Mouse (Mus musculus) heart, embryonic 11.5 days (tissue): Measurements from ENCODE around the gene Hint1. TPM values are rescaled to one million over a fixed set of nuclear protein-coding genes. Genes with fewer than 3 reads are reported as not detected.

Source experiments
- ATAC-seq: fragments of 200-750 bp; cut with Nextera tagmentation; replicated peaks from 2 replicates; pipeline ENCODE4 v1.8.0; 2017; ENCODE audit warnings: moderate library complexity; ENCODE audit not compliant: insufficient number of reproducible peaks, low FRiP score, low TSS enrichment
- H3K27ac ChIP-seq: fragments of 300-500 bp; sonication (generic); 2 replicates; pipeline ENCODE4 v1.5.1; 2014; ENCODE audit warnings: mild to moderate bottlenecking, low read depth, low read length
- H3K27me3 ChIP-seq: fragments of 300-500 bp; sonication (generic); 2 replicates; pipeline ENCODE4 v1.6.1; 2014; ENCODE audit warnings: mild to moderate bottlenecking, low read length, mixed read lengths; ENCODE audit not compliant: control insufficient read depth, insufficient read depth
- H3K36me3 ChIP-seq: fragments of 300-500 bp; sonication (generic); 2 replicates; pipeline ENCODE4 v1.6.1; 2014; ENCODE audit warnings: mild to moderate bottlenecking, low read length, moderate library complexity, mixed read lengths; ENCODE audit not compliant: control insufficient read depth, insufficient read depth
- H3K4me1 ChIP-seq: fragments of 300-500 bp; sonication (generic); 2 replicates; pipeline ENCODE4 v1.6.1; 2014; ENCODE audit warnings: low read length; ENCODE audit not compliant: control insufficient read depth, insufficient read depth
- H3K4me2 ChIP-seq: fragments of 300-500 bp; sonication (generic); 2 replicates; pipeline ENCODE4 v1.6.1; 2014; ENCODE audit warnings: mild to moderate bottlenecking, moderate library complexity
- H3K4me3 ChIP-seq: fragments of 300-500 bp; sonication (generic); 2 replicates; pipeline ENCODE4 v1.5.1; 2014; ENCODE audit warnings: low read depth, low read length
- H3K9ac ChIP-seq: fragments of 300-500 bp; sonication (generic); 2 replicates; pipeline ENCODE4 v1.6.1; 2014; ENCODE audit warnings: mild to moderate bottlenecking, low read depth, low read length, moderate library complexity
- H3K9me3 ChIP-seq: fragments of 300-500 bp; sonication (generic); replicated peaks from 2 replicates; pipeline ENCODE4 v1.6.1; 2016; ENCODE audit warnings: low read length; ENCODE audit not compliant: control insufficient read depth
- WGBS: fragments of 180-500 bp; shearing (Covaris S2); extraction: QIAGEN DNeasy Blood & Tissue Kit; methylation state at CpG from one replicate; pipeline ENCODE4 v1.1.7; 2014; ENCODE audit not compliant: insufficient replicate concordance; 5-methylcytosine and 5-hydroxymethylcytosine counted together
- polyA plus RNA-seq: library from polyadenylated mRNA; unstranded; fragments of >200 nt; fragmentation: Nextera tagmentation; extraction: Ambion mirVana; gene quantifications from 2 replicates; pipeline ENCODE4 v1.2.1, GENCODE M21; 2014

The Hint1 gene
- polyA plus RNA-seq, 1 experiment from 2014 or later, result 632 TPM

DNA sequence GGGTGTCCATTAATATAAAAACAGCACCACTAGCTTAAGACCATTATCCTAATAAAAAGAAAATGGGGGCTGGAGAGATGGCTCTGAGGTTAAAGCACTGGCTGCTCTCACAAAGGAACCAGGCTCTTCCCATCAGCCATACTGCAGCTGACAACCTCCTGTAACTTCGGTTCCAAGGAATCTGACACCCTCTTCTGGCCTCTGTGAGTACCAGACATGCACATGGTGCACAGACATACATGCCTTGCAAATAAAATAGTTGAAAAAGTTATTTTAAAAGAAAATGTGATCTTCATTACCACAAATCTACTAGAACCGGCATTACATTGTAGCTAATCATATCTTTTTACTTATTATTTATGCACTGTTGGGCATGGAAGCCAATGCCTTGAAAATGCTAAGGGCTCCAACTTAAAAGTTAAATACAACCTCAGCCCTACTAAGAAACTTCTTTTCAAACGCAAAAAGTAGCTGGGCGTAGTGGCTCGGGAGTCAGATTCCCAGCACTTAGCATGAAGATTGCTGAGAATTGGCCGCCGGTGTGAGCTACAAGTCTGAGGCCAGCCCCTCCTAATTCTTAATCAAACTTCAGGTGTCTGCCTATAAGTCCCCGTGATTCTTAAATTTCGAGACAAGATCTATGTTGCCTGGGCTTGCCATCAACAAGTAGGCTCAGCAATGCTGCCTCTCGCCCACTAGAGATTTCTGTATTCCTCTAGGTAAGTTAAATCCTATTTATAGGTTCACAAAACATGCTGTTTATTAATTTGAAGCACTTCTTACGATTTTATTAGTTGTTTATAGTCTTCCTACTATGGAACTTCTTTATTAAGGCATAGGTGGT is 6.6 kb upstream of the Hint1 start:
- no peaks in the 10 kb centered on the region for H3K27me3 ChIP-seq
- H3K27ac ChIP-seq, result no peak overlapping the region
- peak overlapping the region; percentile 84 for H3K4me2 ChIP-seq
- H3K4me1 ChIP-seq, result peaks cover 2% of the 10 kb centered on the region; the same call in 1 of the 2 replicates
- H3K36me3 ChIP-seq, result no peaks in the 10 kb centered on the region
- peak overlapping the region; percentile 81 for H3K9ac ChIP-seq
- no peak for ATAC-seq
- no peaks in the 10 kb centered on the region for H3K9me3 ChIP-seq
- H3K4me3 ChIP-seq, result peak overlapping the region; percentile 76
- 28% methylated on average over 11 of the region's 11 CpGs for WGBS

DNA sequence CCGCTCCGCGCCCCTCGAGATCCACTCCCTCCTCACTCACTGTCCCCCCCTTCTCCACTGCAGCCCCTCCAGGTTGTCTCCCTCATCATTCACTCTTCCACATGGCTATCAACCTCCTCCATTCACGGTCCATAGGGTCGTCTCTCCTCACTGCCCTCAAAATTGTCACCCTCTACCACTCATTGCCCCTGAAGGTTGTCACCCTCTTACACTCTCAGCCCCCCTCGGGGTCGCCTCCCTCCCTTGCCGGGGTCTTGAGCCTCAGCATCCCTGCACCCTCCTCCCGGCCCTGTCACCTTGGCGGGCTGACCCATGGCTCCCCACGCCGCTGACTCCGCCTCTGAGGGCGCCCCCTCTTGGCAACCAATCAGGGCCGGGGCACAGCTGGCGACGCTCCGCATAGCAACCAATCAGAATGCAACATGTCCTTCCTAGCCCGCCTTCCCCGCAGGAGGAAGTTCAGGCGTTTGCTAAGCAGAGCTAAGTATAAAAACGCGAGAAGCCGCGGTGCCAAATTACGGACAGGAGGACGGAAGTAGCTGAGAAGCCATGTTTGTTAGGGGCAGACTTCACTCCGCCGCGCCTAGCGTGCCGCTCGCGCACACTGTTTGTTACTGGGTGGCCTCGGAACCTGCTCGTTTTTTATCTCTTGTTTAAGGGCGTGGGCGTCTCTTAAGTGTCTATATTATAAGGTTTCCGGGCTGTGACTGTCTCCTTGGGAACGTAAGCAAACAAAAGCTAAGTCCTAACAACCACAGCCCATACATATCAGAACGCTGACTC is 5.7 kb upstream of the Hint1 start, which contains the start of gene Lyrm7:
Gene Lyrm7 (minus strand): TSS at position 661 of the 783 bp plus-strand sequence.
- Histone ChIP-seq H3K27me3 (no peaks in the 10 kb centered on the region), H3K4me1 (peaks cover 2% of the 10 kb centered on the region; the same call in 1 of the 2 replicates), H3K4me3 (peak within 1 kb of the TSS; percentile 76), H3K9ac (peak within 1 kb of the TSS; percentile 81), H3K36me3 (no peaks in the 10 kb centered on the region), H3K27ac (peak within 1 kb of the TSS; percentile 95), H3K9me3 (no peaks in the 10 kb centered on the region), H3K4me2 (peak within 1 kb of the TSS; percentile 84)
- under 1% methylated on average over 42 of the region's 42 CpGs for WGBS
- peak; percentile 94 for ATAC-seq

DNA sequence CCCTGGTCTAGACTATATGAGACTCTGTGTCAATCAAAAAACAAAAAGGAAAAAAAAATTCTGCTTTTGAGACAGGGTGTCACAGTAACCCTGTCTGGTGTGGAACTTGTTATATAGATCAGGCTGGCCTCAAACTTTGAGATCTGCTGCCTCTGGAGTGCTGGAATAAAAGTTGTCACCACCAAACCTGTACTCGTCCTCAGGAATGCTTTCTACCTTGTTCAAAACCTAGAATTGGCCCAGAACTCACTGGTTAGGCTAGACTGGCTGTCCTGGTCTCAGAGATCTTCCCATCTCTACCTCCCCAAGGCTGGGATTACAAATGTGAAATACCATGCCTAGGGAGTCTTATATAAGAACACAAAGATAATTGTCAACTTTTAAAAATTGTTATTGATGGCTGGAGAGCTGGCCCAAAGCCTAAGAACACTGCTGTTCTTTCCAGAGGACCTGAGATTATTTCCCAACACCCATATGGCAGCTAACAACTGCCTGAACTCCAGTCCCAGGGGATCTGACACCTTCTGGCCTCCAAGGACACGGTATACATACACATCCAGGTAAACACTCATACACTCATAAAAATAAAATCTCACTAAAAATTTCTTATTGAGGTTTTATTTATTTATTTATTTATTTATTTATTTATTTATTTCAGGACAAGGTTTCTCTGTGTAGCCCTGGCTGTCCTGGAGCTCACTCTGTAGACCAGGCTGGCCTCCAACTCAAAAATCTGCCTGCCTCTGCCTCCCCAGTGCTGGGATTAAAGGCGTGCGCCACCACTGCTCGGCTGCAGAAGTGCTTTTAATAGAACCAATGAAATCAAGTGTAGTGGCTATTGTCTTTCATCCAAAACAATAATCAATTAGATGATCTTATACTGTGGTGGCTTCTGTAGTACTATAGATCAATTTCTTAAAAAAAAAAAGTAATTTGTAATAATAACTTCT is 4.4 kb upstream of the Hint1 start:
- ATAC-seq, result no peak
- no peaks in the 10 kb centered on the region for H3K36me3 ChIP-seq
- 88% methylated on average over 5 of the region's 5 CpGs for WGBS
- peak overlapping the region; percentile 84 for H3K4me2 ChIP-seq
- peak overlapping the region; percentile 76 for H3K4me3 ChIP-seq
- no peaks in the 10 kb centered on the region for H3K9me3 ChIP-seq
- H3K4me1 ChIP-seq, result peaks cover 2% of the 10 kb centered on the region; the same call in 1 of the 2 replicates
- H3K27ac ChIP-seq, result peak overlapping the region; percentile 95
- no peak overlapping the region for H3K9ac ChIP-seq
- H3K27me3 ChIP-seq, result no peaks in the 10 kb centered on the region

DNA sequence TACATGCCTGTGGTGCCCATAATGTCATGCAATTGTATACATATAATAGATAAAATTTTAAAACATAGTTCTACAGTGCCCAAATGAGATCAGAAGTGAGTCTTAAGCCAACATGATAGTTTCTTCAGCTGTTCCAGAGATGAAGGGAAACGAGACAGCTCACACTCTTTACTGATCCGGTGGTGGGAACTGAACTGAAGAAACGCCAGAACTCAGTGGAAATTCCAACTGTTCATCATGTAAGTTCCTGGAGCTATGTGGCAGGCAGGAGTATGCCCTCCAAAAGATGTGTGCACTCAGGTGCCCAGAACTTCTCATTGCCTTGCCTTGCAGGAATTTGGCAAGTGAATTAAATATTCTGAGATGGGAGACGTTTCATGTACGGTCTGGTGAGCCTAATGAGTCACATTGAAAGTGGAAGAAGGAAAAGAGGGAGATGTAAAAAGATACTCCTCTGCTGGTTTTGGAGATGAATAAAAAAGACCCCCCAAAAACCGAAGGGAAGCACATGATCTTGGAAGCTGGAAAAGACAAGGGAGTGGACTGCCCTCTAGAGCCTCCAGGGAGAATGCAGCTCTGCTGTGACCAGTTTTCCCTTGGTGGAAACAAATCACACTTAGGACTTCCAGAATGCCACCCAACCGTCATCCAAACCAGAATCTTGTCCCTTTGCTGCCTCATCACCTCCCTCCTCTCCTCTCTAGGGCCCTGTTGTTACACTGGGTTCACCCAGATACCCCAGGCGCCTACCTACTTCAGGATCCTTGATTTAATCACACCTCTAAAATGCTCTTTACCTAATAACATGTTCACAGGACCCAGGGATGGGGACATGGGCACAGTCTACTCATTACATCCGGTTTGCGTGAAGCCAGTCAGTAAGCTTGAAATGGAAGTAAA is 3.3 kb upstream of the Hint1 start:
- no peak overlapping the region for H3K27ac ChIP-seq
- no peak overlapping the region for H3K4me3 ChIP-seq
- H3K36me3 ChIP-seq, result no peaks in the 10 kb centered on the region
- WGBS, result 46% methylated on average over 10 of the region's 10 CpGs
- ATAC-seq, result no peak
- no peaks in the 10 kb centered on the region for H3K9me3 ChIP-seq
- no peaks in the 10 kb centered on the region for H3K27me3 ChIP-seq
- H3K4me1 ChIP-seq, result peaks cover 6% of the 10 kb centered on the region
- H3K9ac ChIP-seq, result no peak overlapping the region
- H3K4me2 ChIP-seq, result no peak overlapping the region

DNA sequence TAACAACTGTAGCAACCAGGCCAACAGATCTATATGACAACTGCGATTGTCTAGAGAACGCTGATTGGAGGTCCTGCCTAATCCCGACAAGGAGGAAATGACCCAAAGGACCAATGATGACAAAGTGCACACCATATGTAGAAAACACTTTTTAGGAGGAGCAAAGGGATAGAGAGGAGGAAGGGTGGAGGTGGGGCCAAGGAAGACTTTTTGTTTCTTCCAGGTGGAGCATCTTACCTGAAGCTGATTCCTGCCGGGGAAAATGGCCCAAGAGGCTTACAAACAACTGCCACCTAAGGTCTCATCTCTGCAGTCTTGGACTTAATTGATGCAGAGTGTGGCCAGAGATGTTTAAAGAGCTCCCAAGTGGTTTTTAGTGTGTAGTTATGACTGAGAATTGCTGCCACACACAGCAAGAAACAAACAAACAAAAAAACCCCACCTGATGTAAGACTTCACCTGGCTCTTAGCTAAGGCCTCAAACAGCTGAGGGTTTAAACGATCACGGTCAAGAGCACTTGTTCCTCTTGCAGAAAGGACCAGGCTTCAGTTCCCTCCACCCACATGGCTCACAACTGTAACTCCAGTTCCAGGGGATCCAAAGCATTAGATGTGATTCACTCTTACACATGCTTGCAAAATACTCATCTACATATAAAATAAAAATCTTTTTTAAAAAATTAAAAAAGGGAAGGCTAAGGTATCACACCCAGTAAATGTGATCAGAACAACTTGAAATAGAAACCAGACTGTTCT is 675 bp upstream of the Hint1 start:
- Histone ChIP-seq H3K4me1 (peaks cover 13% of the 10 kb centered on the region), H3K9ac (peak overlapping the region; percentile 98), H3K36me3 (peaks cover 3% of the 10 kb centered on the region), H3K4me3 (peak overlapping the region; percentile 88), H3K27me3 (no peaks in the 10 kb centered on the region), H3K4me2 (peak overlapping the region; percentile 64), H3K27ac (peak overlapping the region; percentile 94), H3K9me3 (no peaks in the 10 kb centered on the region)
- 71% methylated on average over 6 of the region's 6 CpGs for WGBS
- no peak for ATAC-seq

DNA sequence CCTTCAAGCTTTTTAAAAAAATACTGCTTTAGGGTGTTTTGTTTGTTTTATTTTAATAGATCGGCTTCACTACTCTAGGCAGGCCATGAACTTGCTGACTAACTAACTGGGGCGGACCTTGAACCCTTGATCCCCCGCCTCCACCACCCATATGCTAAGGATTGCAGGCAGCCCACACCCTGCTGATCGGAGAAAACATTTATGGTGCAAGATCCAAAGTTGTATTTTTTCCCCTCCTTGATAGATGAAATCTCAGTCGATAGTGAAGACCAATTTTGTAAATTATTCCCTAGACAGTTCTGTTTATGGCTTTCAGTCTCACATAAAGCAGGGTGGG is 834 bp downstream of the Hint1 start:
- Histone ChIP-seq H3K9ac (peak overlapping the region; percentile 98), H3K9me3 (no peaks in the 10 kb centered on the region), H3K27ac (peak overlapping the region; percentile 94), H3K4me2 (peak overlapping the region; percentile 64), H3K36me3 (peaks cover 13% of the 10 kb centered on the region), H3K4me1 (peaks cover 11% of the 10 kb centered on the region), H3K4me3 (peak overlapping the region; percentile 88), H3K27me3 (no peaks in the 10 kb centered on the region)
- no peak for ATAC-seq
- WGBS, result 2% methylated on average over 5 of the region's 5 CpGs

DNA sequence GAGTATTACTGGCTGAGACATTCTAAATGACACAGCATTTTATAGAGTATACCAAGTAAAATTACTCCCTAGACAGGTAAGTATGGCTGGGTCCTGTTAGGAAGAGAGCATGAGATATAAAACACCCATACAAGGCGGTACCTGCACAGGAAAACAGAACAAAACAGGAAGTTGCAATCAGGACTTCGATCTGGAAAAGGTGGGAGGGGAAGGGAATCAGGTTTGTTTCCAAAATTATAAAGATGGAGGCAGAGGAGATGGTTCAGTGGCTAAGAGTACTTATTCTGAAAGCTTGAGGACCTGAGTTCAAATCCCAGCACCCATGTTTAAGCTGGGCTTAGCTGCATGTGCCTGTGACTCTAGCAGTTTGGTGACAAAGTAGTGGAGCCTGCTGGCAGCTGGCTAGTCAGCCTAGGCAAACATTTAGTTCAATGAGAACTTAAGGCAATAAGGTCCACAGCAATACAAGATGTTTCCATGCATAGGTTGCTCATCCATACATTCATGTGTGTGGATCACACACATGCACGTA is 1.8 kb downstream of the Hint1 start:
- peak overlapping the region; percentile 64 for H3K4me2 ChIP-seq
- H3K27me3 ChIP-seq, result no peaks in the 10 kb centered on the region
- no peak for ATAC-seq
- H3K9me3 ChIP-seq, result no peaks in the 10 kb centered on the region
- H3K36me3 ChIP-seq, result peaks cover 16% of the 10 kb centered on the region
- H3K27ac ChIP-seq, result no peak overlapping the region
- H3K4me3 ChIP-seq, result peak overlapping the region; percentile 88; the same call in 1 of the 2 replicates
- H3K9ac ChIP-seq, result no peak overlapping the region
- peaks cover 11% of the 10 kb centered on the region for H3K4me1 ChIP-seq
- 82% methylated on average over 3 of the region's 3 CpGs for WGBS
